Mouse (Mus musculus): ENCODE measurements around the gene Atp6v1e2. TPM values are rescaled to one million over a fixed set of nuclear protein-coding genes. Genes with fewer than 3 reads are reported as not detected.

The Atp6v1e2 gene
- polyA plus RNA-seq, 1 experiment from 2014 or later, result not detected

- H3K9ac ChIP-seq (ENCODE audit: low read depth, low read length), result no peak overlapping the region
- no peak overlapping the region for H3K4me3 ChIP-seq (replicated peaks; ENCODE audit: low read depth, low read length)
- no peak overlapping the region for H3K27ac ChIP-seq
- H3K9me3 ChIP-seq (replicated peaks; ENCODE audit: low read length), result no peaks in the 10 kb centered on the region
- 0 out of 2 replicates have a peak, but pooled peaks cover 1% of the 10 kb centered on the region for H3K4me1 ChIP-seq (replicated peaks; ENCODE audit: insufficient read depth, low read length)
- H3K4me2 ChIP-seq (ENCODE audit: low read length), result no peak overlapping the region
- no peak for TF ChIP-seq CTCF (IDR thresholded peaks at IDR 0.05; ENCODE audit: low read depth)
- H3K27me3 ChIP-seq (ENCODE audit: insufficient read depth, low read length), result no peaks in the 10 kb centered on the region
- WGBS, result 82% methylated on average over 6 of the region's 6 CpGs
- H3K36me3 ChIP-seq (ENCODE audit: insufficient read depth, low read length), result no peaks in the 10 kb centered on the region
- ATAC-seq (replicated peaks; ENCODE audit: low FRiP score, low read depth), result no peak
- DNase-seq (ENCODE audit: low spot score), result no peak
Measured at GRCm38 (mm10) chr17:86943158-86943557, 4.5 kb downstream of the Atp6v1e2 start.

GRCm38 (mm10) chr17:86942112-86942511, 5.6 kb downstream of the Atp6v1e2 start:
- 56% methylated on average over 6 of the region's 6 CpGs for WGBS

GRCm38 (mm10) chr17:86938683-86939082, 9.0 kb downstream of the Atp6v1e2 start:
- WGBS, result 72% methylated on average over 7 of the region's 7 CpGs
- Histone ChIP-seq H3K27ac (no peak overlapping the region), H3K4me3 (replicated peaks; ENCODE audit: low read depth, low read length) (no peak overlapping the region), H3K9me3 (replicated peaks; ENCODE audit: low read length) (no peaks in the 10 kb centered on the region), H3K9ac (ENCODE audit: low read depth, low read length) (no peak overlapping the region), H3K4me2 (ENCODE audit: low read length) (no peak overlapping the region), H3K27me3 (ENCODE audit: insufficient read depth, low read length) (no peaks in the 10 kb centered on the region), H3K4me1 (replicated peaks; ENCODE audit: insufficient read depth, low read length) (0 out of 2 replicates have a peak, but pooled peaks cover 3% of the 10 kb centered on the region), H3K36me3 (ENCODE audit: insufficient read depth, low read length) (no peaks in the 10 kb centered on the region)
- DNase-seq (ENCODE audit: low spot score) (no peak), ATAC-seq (replicated peaks; ENCODE audit: low FRiP score, low read depth) (peak; percentile 38; the same call in 1 of the 2 replicates)
- TF ChIP-seq CTCF (IDR thresholded peaks at IDR 0.05; ENCODE audit: low read depth), result no peak

More at GRCm38 (mm10) chr17:86942112-86942511, 5.6 kb downstream of the Atp6v1e2 start:
- no peak for TF ChIP-seq CTCF (IDR thresholded peaks at IDR 0.05; ENCODE audit: low read depth)
- no peak overlapping the region for H3K4me3 ChIP-seq (replicated peaks; ENCODE audit: low read depth, low read length)
- DNase-seq (ENCODE audit: low spot score), result no peak
- no peak overlapping the region for H3K4me2 ChIP-seq (ENCODE audit: low read length)
- 0 out of 2 replicates have a peak, but pooled peaks cover 3% of the 10 kb centered on the region for H3K4me1 ChIP-seq (replicated peaks; ENCODE audit: insufficient read depth, low read length)
- H3K27me3 ChIP-seq (ENCODE audit: insufficient read depth, low read length), result no peaks in the 10 kb centered on the region
- H3K9me3 ChIP-seq (replicated peaks; ENCODE audit: low read length), result no peaks in the 10 kb centered on the region
- no peak overlapping the region for H3K9ac ChIP-seq (ENCODE audit: low read depth, low read length)
- no peak overlapping the region for H3K27ac ChIP-seq
- H3K36me3 ChIP-seq (ENCODE audit: insufficient read depth, low read length), result no peaks in the 10 kb centered on the region
- no peak for ATAC-seq (replicated peaks; ENCODE audit: low FRiP score, low read depth)

DNA sequence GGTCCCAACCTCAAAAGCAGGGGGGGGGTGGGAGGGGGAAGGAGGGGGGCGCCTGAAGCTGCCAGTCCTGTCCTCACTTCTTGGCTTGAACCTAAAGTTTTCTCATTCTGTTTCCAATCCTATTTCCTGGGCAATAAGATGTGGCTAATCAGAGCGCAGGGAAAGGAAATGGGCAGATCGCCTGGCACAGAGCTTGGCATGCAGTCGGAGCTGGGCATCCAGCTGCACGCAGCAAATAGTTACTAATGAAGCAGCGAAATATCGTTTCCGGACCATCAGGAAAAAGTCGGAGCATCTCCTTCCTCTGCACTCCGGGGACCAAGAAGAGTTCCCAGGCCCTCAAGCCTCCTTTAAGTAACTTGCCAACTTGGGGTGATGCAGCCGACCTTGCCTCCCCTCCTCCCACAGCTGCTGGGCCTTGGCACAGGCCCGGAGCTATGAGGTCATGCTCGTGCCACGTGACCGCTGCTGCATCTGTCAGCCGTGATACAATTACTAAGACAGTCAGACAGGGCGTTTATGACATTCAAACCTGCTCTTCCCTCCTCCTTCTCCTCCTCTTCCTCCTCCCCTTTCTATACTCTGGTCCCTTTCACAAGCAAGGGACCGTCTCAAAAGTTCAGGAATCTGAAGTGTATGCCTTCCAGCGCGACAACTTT, 10.1 kb downstream of the Atp6v1e2 start:
- Histone ChIP-seq H3K4me1 (replicated peaks; ENCODE audit: insufficient read depth, low read length) (0 out of 2 replicates have a peak, but pooled peaks cover 3% of the 10 kb centered on the region), H3K27me3 (ENCODE audit: insufficient read depth, low read length) (no peaks in the 10 kb centered on the region), H3K9ac (ENCODE audit: low read depth, low read length) (peak overlapping the region; percentile 35; the same call in 1 of the 2 replicates), H3K4me3 (replicated peaks; ENCODE audit: low read depth, low read length) (peak overlapping the region; percentile 35), H3K9me3 (replicated peaks; ENCODE audit: low read length) (no peaks in the 10 kb centered on the region), H3K36me3 (ENCODE audit: insufficient read depth, low read length) (no peaks in the 10 kb centered on the region), H3K27ac (no peak overlapping the region), H3K4me2 (ENCODE audit: low read length) (peak overlapping the region; percentile 60)
- DNase-seq (ENCODE audit: low spot score) (peak; percentile 90), ATAC-seq (replicated peaks; ENCODE audit: low FRiP score, low read depth) (peak; percentile 82)
- TF ChIP-seq CTCF (IDR thresholded peaks at IDR 0.05; ENCODE audit: low read depth), result no peak
- 1% methylated on average over 20 of the region's 20 CpGs for WGBS

DNA sequence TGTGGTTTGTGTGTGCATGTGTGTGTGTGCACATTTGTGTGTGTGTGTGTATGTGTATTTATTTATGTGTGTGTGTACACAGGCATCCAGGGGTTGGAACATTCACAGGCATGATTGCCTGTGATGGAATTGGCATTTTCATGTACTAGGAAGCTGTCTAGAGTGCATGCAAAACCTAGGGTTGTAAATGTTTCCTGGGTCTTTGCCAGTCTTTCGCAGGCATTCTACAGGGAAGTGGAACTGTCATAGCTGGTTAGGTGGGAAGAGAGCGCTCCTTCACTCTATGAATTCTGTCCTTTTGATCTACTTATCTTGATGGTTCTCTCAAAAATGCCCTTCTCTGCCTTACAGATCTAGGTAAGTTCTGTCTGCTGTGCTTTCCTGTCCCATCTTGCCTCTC, 10.6 kb downstream of the Atp6v1e2 start:
- no peak overlapping the region for H3K9ac ChIP-seq (ENCODE audit: low read depth, low read length)
- WGBS, result 75% methylated on average over 2 of the region's 2 CpGs
- H3K27me3 ChIP-seq (ENCODE audit: insufficient read depth, low read length), result no peaks in the 10 kb centered on the region
- H3K4me1 ChIP-seq (replicated peaks; ENCODE audit: insufficient read depth, low read length), result 0 out of 2 replicates have a peak, but pooled peaks cover 3% of the 10 kb centered on the region
- TF ChIP-seq CTCF (IDR thresholded peaks at IDR 0.05; ENCODE audit: low read depth), result no peak
- no peak overlapping the region for H3K27ac ChIP-seq
- DNase-seq (ENCODE audit: low spot score) (no peak), ATAC-seq (replicated peaks; ENCODE audit: low FRiP score, low read depth) (no peak)
- peak overlapping the region; percentile 60; the same call in 1 of the 2 replicates for H3K4me2 ChIP-seq (ENCODE audit: low read length)
- no peaks in the 10 kb centered on the region for H3K36me3 ChIP-seq (ENCODE audit: insufficient read depth, low read length)
- no peaks in the 10 kb centered on the region for H3K9me3 ChIP-seq (replicated peaks; ENCODE audit: low read length)
- no peak overlapping the region for H3K4me3 ChIP-seq (replicated peaks; ENCODE audit: low read depth, low read length)

- ATAC-seq (replicated peaks; ENCODE audit: low FRiP score, low read depth) (no peak; the same call in 1 of the 2 replicates), DNase-seq (ENCODE audit: low spot score) (peak; percentile 49)
- no peak for TF ChIP-seq CTCF (IDR thresholded peaks at IDR 0.05; ENCODE audit: low read depth)
- Histone ChIP-seq H3K4me2 (ENCODE audit: low read length) (no peak overlapping the region), H3K27ac (no peak overlapping the region), H3K36me3 (ENCODE audit: insufficient read depth, low read length) (no peaks in the 10 kb centered on the region), H3K4me1 (replicated peaks; ENCODE audit: insufficient read depth, low read length) (no peaks in the 10 kb centered on the region), H3K9ac (ENCODE audit: low read depth, low read length) (no peak overlapping the region), H3K4me3 (replicated peaks; ENCODE audit: low read depth, low read length) (no peak overlapping the region), H3K27me3 (ENCODE audit: insufficient read depth, low read length) (no peaks in the 10 kb centered on the region), H3K9me3 (replicated peaks; ENCODE audit: low read length) (no peaks in the 10 kb centered on the region)
- WGBS, result 16% methylated on average over 5 of the region's 5 CpGs
Measured at GRCm38 (mm10) chr17:86932896-86933295, 14.8 kb downstream of the Atp6v1e2 start.
